Mouse (Mus musculus): ENCODE data around the gene Stxbp1. TPM values are rescaled to one million over a fixed set of nuclear protein-coding genes. Genes with fewer than 3 reads are reported as not detected.

The Stxbp1 gene
- polyA plus RNA-seq (2015; fragmentation: Nextera tagmentation; extraction: Ambion mirVana) = 2.1 and 2.3 TPM in 2 replicates

DNA sequence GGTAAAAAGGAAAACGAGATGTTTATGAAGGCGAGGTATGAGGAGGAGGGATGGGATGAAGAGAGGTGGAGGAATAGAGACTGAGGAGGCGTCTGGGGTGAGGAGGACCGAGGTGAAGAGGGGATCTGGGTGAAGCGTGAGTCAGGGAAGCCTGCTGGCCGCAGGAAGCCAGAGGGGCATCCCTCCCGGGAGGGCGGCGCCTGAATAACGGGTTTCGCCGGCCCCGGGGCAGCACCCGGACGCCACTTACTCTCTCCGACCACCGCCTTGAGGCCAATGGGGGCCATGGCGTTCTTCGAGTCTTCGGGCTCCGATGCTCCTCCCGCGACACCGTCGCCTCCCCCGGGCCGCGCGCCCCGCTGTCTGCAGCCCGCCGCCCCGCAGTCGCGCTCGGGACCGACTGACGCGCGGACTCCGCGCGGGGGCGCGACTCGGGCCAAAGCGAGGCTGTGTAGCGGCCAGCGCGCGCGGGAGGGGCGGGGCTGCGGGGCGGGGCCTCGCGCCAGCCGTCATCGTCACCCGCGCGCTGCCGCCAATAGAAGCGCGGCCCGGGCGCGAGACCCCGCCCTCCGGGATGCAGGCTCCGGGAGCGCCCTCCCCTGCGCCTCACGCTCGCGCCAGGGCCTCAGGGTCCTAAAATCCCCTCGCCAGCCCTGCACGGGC lies at the start of gene Stxbp1:
Stxbp1 (minus strand) TSS at position 441 of the 663 bp plus-strand sequence.
- H3K4me1 ChIP-seq (ENCODE audit: insufficient read depth) = peaks cover 6% of the 10 kb centered on the region; the same call in 1 of the 2 replicates
- H3K4me3 ChIP-seq (ENCODE audit: low read depth, low read length) = peak within 1 kb of the TSS; percentile 77
- peak within 1 kb of the TSS; percentile 99 for H3K4me2 ChIP-seq (ENCODE audit: low read depth, low read length)
- peaks cover 4% of the 10 kb centered on the region; the same call in 1 of the 2 replicates for H3K27me3 ChIP-seq (ENCODE audit: insufficient read depth, low read length)
- peak within 1 kb of the TSS; percentile 69 for H3K9ac ChIP-seq (replicated peaks)
- H3K36me3 ChIP-seq (replicated peaks; ENCODE audit: insufficient read depth, low read length) = no peaks in the 10 kb centered on the region
- under 1% methylated on average over 68 of the region's 78 CpGs for WGBS (ENCODE audit: insufficient replicate concordance)
- peak within 1 kb of the TSS; percentile 66; the same call in 1 of the 2 replicates for H3K27ac ChIP-seq (ENCODE audit: low read depth)
- no peak for TF ChIP-seq EP300 (IDR thresholded peaks at IDR 0.05; ENCODE audit: low read depth)
- 0 out of 2 replicates have a peak, but pooled peaks have one; percentile 5 for TF ChIP-seq CTCF (IDR thresholded peaks at IDR 0.05; ENCODE audit: low read depth)
- no peaks in the 10 kb centered on the region for H3K9me3 ChIP-seq (ENCODE audit: low read length)
- DNase-seq = peak; percentile 93
- ATAC-seq = peak; percentile 98

DNA sequence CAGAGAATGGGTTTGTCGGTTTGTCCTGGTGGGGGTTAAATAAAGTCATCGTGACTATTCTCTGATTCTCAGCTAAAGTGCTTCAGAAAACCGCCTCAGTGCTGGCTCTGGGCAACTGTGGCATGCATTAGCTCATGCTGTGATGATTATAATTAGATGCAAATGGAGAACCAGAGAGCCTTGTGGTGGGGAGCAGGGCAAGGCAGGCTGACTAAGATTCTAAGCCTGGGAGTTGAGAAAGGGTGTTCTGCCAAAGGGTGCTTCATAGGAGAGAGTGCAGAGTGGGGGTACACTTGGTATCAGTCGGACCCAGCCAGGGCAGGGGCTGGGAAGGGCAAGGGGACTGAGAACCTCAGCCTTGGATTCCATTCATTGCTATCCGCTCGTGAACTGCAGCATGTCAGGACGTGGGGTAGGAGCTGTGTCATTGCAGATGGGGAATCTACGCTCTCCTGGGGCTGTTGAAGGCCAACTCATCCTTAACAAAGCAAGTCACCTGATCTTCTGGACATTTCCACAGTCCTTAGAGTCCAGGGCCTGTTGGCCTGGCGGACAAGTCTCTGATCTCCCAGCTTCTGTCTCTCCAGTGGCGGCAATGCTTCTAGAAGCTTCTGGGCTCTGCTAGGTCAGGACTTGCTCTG lies 49.6 kb upstream of the Stxbp1 start:
- Histone ChIP-seq H3K4me1 (ENCODE audit: insufficient read depth) (peaks cover 22% of the 10 kb centered on the region), H3K27ac (ENCODE audit: low read depth) (no peak overlapping the region), H3K4me3 (ENCODE audit: low read depth, low read length) (no peak overlapping the region), H3K9ac (replicated peaks) (no peak overlapping the region), H3K9me3 (ENCODE audit: low read length) (no peaks in the 10 kb centered on the region), H3K36me3 (replicated peaks; ENCODE audit: insufficient read depth, low read length) (no peaks in the 10 kb centered on the region), H3K27me3 (ENCODE audit: insufficient read depth, low read length) (no peaks in the 10 kb centered on the region), H3K4me2 (ENCODE audit: low read depth, low read length) (no peak overlapping the region)
- DNase-seq (no peak), ATAC-seq (no peak)
- TF ChIP-seq CTCF (IDR thresholded peaks at IDR 0.05; ENCODE audit: low read depth) (no peak), EP300 (IDR thresholded peaks at IDR 0.05; ENCODE audit: low read depth) (no peak)
- 67% methylated on average over 10 of the region's 10 CpGs for WGBS (ENCODE audit: insufficient replicate concordance)

DNA sequence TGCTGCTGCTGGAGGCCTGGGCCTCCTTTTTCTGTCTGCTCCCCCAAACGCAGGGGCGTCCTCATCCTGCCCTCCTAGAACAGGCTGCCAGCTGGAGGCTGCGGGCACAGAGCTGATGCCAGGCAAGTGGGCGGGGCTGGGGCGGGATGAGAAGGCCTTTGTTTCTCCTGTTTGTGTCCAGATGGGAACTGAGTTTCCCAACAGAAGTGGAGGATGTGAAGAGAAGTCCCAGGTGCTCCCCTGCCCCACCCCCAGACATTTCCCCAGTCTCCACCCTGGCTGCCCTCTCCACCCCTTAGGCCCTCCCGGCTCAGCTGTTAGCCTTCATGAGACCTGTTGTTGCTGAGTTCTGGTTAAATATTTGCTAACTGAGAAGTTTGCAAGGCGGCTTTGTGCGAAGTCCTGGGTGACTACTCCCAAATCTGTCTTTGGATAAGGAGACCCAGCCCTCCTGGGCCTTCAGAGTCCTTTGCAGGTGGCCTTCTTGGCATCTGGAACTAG lies 48.6 kb upstream of the Stxbp1 start:
- ATAC-seq = peak; percentile 46; the same call in 1 of the 2 replicates
- Histone ChIP-seq H3K4me2 (ENCODE audit: low read depth, low read length) (peak overlapping the region; percentile 3; the same call in 1 of the 2 replicates), H3K9ac (replicated peaks) (no peak overlapping the region), H3K27me3 (ENCODE audit: insufficient read depth, low read length) (no peaks in the 10 kb centered on the region), H3K27ac (ENCODE audit: low read depth) (0 out of 2 replicates have a peak overlapping the region, but pooled peaks have one; percentile 31), H3K4me1 (ENCODE audit: insufficient read depth) (peaks cover 29% of the 10 kb centered on the region), H3K36me3 (replicated peaks; ENCODE audit: insufficient read depth, low read length) (no peaks in the 10 kb centered on the region), H3K9me3 (ENCODE audit: low read length) (no peaks in the 10 kb centered on the region), H3K4me3 (ENCODE audit: low read depth, low read length) (no peak overlapping the region)
- TF ChIP-seq CTCF (IDR thresholded peaks at IDR 0.05; ENCODE audit: low read depth) (no peak), EP300 (IDR thresholded peaks at IDR 0.05; ENCODE audit: low read depth) (no peak)
- 50% methylated on average over 7 of the region's 8 CpGs for WGBS (ENCODE audit: insufficient replicate concordance)
- peak; percentile 40 for DNase-seq

DNA sequence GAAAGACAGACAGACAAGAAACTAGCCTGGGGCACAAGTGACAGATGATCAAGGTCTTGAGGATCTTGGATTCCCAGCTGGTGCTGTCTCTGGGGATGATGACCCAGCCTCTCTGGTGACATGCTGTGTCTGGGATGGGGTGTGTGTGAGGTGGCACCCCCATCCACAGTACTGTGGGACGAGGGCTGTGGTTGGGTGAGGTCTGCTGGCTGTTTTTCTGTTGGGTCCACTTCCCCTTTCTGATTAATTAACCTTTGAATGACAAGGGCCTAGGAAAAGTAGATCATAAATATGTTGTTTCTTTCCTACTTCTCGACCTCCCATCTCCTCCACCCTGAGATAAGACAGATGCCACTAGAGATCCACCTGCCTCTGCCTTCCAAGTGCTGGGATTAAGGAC lies 47.1 kb upstream of the Stxbp1 start:
- Histone ChIP-seq H3K9ac (replicated peaks) (no peak overlapping the region), H3K27me3 (ENCODE audit: insufficient read depth, low read length) (no peaks in the 10 kb centered on the region), H3K27ac (ENCODE audit: low read depth) (peak overlapping the region; percentile 32; the same call in 1 of the 2 replicates), H3K36me3 (replicated peaks; ENCODE audit: insufficient read depth, low read length) (no peaks in the 10 kb centered on the region), H3K4me1 (ENCODE audit: insufficient read depth) (peaks cover 29% of the 10 kb centered on the region), H3K4me2 (ENCODE audit: low read depth, low read length) (no peak overlapping the region), H3K4me3 (ENCODE audit: low read depth, low read length) (no peak overlapping the region), H3K9me3 (ENCODE audit: low read length) (no peaks in the 10 kb centered on the region)
- no peak for ATAC-seq
- WGBS (ENCODE audit: insufficient replicate concordance) = 32% methylated on average over 2 of the region's 2 CpGs
- DNase-seq = no peak
- TF ChIP-seq EP300 (IDR thresholded peaks at IDR 0.05; ENCODE audit: low read depth) (no peak), CTCF (IDR thresholded peaks at IDR 0.05; ENCODE audit: low read depth) (no peak)

DNA sequence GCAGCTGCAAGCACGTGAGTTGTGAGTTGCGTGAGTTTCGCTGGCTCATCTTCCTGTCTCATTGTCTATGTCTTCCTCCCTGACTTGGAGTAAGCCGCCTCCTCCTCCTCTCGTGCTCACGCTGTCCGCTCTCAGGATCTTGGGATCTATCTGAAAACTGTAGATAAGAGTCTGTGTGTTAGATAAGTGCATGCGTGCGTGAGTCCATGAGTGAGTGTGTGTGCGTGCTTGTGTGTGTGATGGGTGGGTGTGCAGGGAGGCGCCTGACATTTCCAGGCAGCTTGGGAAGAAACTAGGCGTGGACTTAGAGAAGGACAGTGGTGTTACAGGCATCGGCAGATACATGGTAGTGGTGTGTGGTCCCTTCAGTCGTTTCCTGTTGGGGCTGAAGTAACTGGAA lies 45.4 kb upstream of the Stxbp1 start:
- Histone ChIP-seq H3K4me2 (ENCODE audit: low read depth, low read length) (no peak overlapping the region), H3K27ac (ENCODE audit: low read depth) (no peak overlapping the region), H3K9me3 (ENCODE audit: low read length) (no peaks in the 10 kb centered on the region), H3K9ac (replicated peaks) (no peak overlapping the region), H3K36me3 (replicated peaks; ENCODE audit: insufficient read depth, low read length) (no peaks in the 10 kb centered on the region), H3K4me3 (ENCODE audit: low read depth, low read length) (no peak overlapping the region), H3K27me3 (ENCODE audit: insufficient read depth, low read length) (no peaks in the 10 kb centered on the region), H3K4me1 (ENCODE audit: insufficient read depth) (peaks cover 37% of the 10 kb centered on the region)
- DNase-seq = no peak
- TF ChIP-seq EP300 (IDR thresholded peaks at IDR 0.05; ENCODE audit: low read depth) (no peak), CTCF (IDR thresholded peaks at IDR 0.05; ENCODE audit: low read depth) (no peak)
- no peak for ATAC-seq
- 54% methylated on average over 14 of the region's 14 CpGs for WGBS (ENCODE audit: insufficient replicate concordance)

DNA sequence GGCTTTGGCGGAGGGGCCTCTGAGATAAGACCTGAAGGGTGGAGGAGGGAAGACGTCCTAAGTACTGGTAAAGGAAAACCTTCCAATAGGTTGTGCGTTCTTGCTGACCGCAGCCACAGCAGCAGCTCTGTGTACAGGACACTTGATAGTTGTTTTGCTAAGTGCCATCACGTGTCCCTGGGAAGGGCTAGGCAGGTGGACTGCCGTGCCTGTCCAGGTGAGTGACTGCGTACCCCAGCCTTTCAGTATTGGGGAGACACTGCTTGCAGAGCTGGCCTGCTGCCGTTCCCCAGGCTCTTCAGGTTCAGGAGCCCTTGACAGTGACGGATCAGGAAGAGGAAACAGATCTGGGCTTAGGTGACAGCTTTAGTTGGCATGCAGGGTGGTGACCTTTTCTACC lies 44.2 kb upstream of the Stxbp1 start:
- 48% methylated on average over 9 of the region's 9 CpGs for WGBS (ENCODE audit: insufficient replicate concordance)
- no peak overlapping the region for H3K4me3 ChIP-seq (ENCODE audit: low read depth, low read length)
- H3K9me3 ChIP-seq (ENCODE audit: low read length) = no peaks in the 10 kb centered on the region
- H3K4me2 ChIP-seq (ENCODE audit: low read depth, low read length) = no peak overlapping the region
- no peak for ATAC-seq
- no peak overlapping the region for H3K9ac ChIP-seq (replicated peaks)
- no peak overlapping the region for H3K27ac ChIP-seq (ENCODE audit: low read depth)
- DNase-seq = no peak
- H3K36me3 ChIP-seq (replicated peaks; ENCODE audit: insufficient read depth, low read length) = no peaks in the 10 kb centered on the region
- TF ChIP-seq CTCF (IDR thresholded peaks at IDR 0.05; ENCODE audit: low read depth) = no peak
- no peak for TF ChIP-seq EP300 (IDR thresholded peaks at IDR 0.05; ENCODE audit: low read depth)
- no peaks in the 10 kb centered on the region for H3K27me3 ChIP-seq (ENCODE audit: insufficient read depth, low read length)
- H3K4me1 ChIP-seq (ENCODE audit: insufficient read depth) = peaks cover 33% of the 10 kb centered on the region

Data from liver, postnatal 0 days (tissue).